Mouse (Mus musculus) T-helper 17 cell (primary cell): ENCODE results near the gene Gm49333.

Source experiments
- in situ Hi-C, 2 experiments: fragments of 300-600 bp; cut with MboI, MseI; formaldehyde crosslinking; loops; 1 replicate in 1 of 2; 2 replicates in 1 of 2; pipeline ENCODE4 v1.15.1; 2025; ENCODE audit warnings: high pct_unique_total_duplicates in 2 of 2

Gm49333 gene

GRCm38 (mm10) chr16:20675213-20675612, 63.8 kb downstream of the Gm49333 start:
- in situ Hi-C loops = loop anchor here in 1 of 2 experiments (10.0 to 25.0 kb wide), 2 partner anchors 130 to 1562 kb away; partner anchors contain the start of gene Abcf3

DNA sequence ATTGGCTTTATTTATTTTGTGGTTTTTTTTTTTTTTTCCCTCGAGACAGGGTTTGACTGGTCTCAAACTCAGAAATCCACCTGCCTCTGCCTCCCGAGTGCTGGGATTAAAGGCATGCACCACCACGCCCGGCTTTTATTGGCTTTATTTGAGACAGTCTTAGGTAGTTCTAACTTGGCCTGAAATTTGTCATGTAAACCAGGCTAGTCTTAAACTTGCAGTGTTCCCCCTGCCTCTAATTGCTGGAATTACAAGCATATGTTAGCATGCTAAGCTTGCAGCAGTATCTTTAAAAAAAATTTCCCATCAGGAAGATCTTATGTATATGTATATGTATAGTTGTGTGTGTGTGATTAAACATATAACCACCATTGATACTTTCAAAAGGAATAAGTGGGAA, 65.3 kb downstream of the Gm49333 start:
- in situ Hi-C loops = loop anchor here in 1 of 2 experiments (10.0 to 25.0 kb wide), 2 partner anchors 132 to 1561 kb away; partner anchors contain the start of gene Abcf3

- in situ Hi-C loops = loop anchor here in 1 of 2 experiments (10.0 to 25.0 kb wide), 2 partner anchors 133 to 1560 kb away; partner anchors contain the start of gene Abcf3
Measured at GRCm38 (mm10) chr16:20677380-20677779, 66.0 kb downstream of the Gm49333 start.

DNA sequence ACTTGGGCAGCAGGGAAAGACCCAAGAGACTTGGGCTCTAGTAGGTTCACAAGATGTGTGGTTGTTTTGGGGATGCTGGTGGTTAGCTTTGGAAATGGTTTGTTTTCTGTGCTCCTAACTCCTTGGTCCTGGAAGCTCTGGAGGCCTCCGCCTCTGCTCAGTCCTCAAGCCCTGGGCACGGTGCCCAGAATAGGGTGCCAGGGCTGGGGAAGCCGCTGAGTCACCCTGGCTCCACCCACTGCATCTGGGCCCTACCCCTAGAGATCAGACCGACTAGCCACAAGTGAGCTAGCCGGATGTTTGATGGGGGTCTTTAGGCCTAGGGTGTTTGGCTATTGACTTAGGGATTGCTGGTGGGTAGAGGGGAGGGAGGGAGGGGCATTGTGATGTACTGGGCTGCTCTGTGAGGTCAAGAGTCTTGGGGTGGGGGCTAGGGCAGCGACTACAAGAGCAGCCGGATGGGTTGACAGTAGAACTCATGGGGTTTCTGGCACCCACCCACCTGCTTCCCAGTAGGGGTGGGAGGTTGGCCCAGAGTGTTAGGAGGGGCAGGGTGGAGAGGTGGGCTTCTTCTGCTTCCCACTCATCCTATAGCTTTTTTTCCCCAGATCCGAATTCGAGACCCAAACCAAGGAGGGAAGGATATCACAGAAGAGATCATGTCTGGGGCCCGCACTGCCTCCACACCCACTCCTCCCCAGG, 66.7 kb downstream of the Gm49333 start:
- in situ Hi-C loops = loop anchor here in 1 of 2 experiments (10.0 to 25.0 kb wide), 2 partner anchors 133 to 1559 kb away; partner anchors contain the start of gene Abcf3

DNA sequence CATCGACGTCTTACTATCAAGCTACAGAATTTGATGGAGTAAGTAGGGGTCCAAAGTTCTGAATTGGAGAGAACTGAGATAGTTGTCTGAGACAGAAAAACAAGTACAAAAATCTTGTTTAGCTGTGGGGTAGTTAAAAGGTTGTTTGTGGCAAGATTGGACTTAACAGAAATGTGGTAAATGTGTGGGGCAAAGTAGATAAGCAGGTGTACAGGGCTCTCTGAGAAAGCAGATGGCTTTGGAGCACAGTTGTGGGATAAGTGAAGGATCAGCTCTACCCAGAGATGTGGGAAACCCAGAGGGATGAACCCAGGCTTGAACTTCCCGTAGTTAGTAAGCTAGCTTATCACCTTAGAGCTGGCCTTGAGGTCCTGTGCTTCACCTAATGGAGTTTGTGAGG, 79.4 kb downstream of the Gm49333 start:
- in situ Hi-C loops = loop anchor here in 1 of 2 experiments (25.0 kb wide), 1 partner anchor 1547 kb away; no protein-coding TSS in a partner anchor

DNA sequence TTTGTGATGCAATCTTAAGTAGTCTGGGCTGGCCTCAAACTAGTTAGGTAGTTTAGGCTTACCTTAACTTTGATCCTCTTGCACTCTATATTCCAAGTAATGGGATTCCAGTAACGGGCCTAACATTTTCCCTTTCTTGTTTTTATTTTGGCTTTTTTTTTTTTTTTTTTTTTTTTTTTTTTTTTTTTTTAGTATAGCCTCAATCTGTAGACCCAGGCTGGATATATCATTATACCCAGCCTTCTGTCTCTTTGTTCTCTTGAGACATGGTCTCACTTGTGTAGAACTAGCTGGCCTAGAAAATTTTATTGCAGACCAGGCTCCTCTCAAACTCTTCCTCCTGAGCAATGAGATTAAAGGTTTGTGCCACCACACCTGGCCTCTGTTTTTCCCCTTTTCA, 80.2 kb downstream of the Gm49333 start:
- in situ Hi-C loops = loop anchor here in 1 of 2 experiments (25.0 kb wide), 1 partner anchor 1546 kb away; no protein-coding TSS in a partner anchor

GRCm38 (mm10) chr16:20692241-20692965, 81.0 kb downstream of the Gm49333 start:
- in situ Hi-C loops = loop anchor here in 1 of 2 experiments (25.0 kb wide), 1 partner anchor 1545 kb away; no protein-coding TSS in a partner anchor

- in situ Hi-C loops = loop anchor here in 1 of 2 experiments (25.0 kb wide), 1 partner anchor 1544 kb away; no protein-coding TSS in a partner anchor
Measured at GRCm38 (mm10) chr16:20693111-20693701, 81.8 kb downstream of the Gm49333 start, which contains the start of gene Fam131a. TSS of gene Fam131a (plus strand) at chr16:20693241.

GRCm38 (mm10) chr16:20694781-20695180, 83.4 kb downstream of the Gm49333 start:
- in situ Hi-C loops = loop anchor here in 1 of 2 experiments (25.0 kb wide), 1 partner anchor 1543 kb away; no protein-coding TSS in a partner anchor
